Mouse (Mus musculus) heart, postnatal 14 days (tissue): Measurements from ENCODE around the gene Baiap2l2. TPM values are rescaled to one million over a fixed set of nuclear protein-coding genes. Genes with fewer than 3 reads are reported as not detected.
A peak's percentile ranks its signal among the peaks of the same experiment; 100 is the strongest.

Experiments used
- DNase-seq, 2 experiments: peaks; one replicate each; pipeline ENCODE4 v3.0.0; 2021 to 2022
- intact Hi-C: fragments of 180-260 bp; cut with DNase I; formaldehyde crosslinking; loops from one replicate; pipeline ENCODE4 v1.15.1; 2025
- total RNA-seq, 2 experiments: library from RNA; stranded (reverse); gene quantifications; 2 replicates each; pipeline ENCODE4 v1.2.3; 2021

Gene Baiap2l2
- total RNA-seq, 2 experiments from 2014 or later = 0.45 to 0.49 TPM

- peak; percentile 85 to 96 for DNase-seq
- intact Hi-C loops = loop anchor here (5.0 kb wide), 3 partner anchors 243 to 428 kb away; partner anchors contain the start of gene Dmc1
Observed at GRCm38 (mm10) chr15:79224685-79225084, 60.7 kb downstream of the Baiap2l2 start.

- intact Hi-C loops = loop anchor here (5.0 kb wide), 1 partner anchor 384 kb away; the partner anchor contains the start of gene Dmc1
- no peak for DNase-seq
Observed at GRCm38 (mm10) chr15:79223641-79224040, 61.7 kb downstream of the Baiap2l2 start.

GRCm38 (mm10) chr15:79219572-79219971 is 65.8 kb downstream of the Baiap2l2 start:
- no peak for DNase-seq
- intact Hi-C loops = no loop called here

- intact Hi-C loops = no loop called here
Observed at GRCm38 (mm10) chr15:79216191-79216590, 69.1 kb downstream of the Baiap2l2 start.

GRCm38 (mm10) chr15:79213591-79213990 is 71.7 kb downstream of the Baiap2l2 start:
- DNase-seq = no peak
- intact Hi-C loops = no loop called here

More at GRCm38 (mm10) chr15:79216191-79216590, 69.1 kb downstream of the Baiap2l2 start:
- no peak for DNase-seq

GRCm38 (mm10) chr15:79212750-79213446 is 72.4 kb downstream of the Baiap2l2 start:
- intact Hi-C loops = no loop called here
- no peak for DNase-seq

GRCm38 (mm10) chr15:79210357-79210756 is 75.0 kb downstream of the Baiap2l2 start:
- DNase-seq = no peak
- intact Hi-C loops = no loop called here

- intact Hi-C loops = no loop called here
- DNase-seq = peak; percentile 29
Observed at GRCm38 (mm10) chr15:79208758-79209439, 76.4 kb downstream of the Baiap2l2 start.

GRCm38 (mm10) chr15:79208211-79208610 is 77.1 kb downstream of the Baiap2l2 start:
- DNase-seq = no peak
- intact Hi-C loops = no loop called here

Other genes with a start within 250 kb of the Baiap2l2 start
- gene Galr3, start 243.7 kb downstream of the Baiap2l2 start, total RNA-seq = not detected
- 1 to 10 TPM; 8.7 to 9.4 TPM for gene Ankrd54, start 222.6 kb downstream of the Baiap2l2 start, total RNA-seq
- gene Eif3l, start 210.4 kb downstream of the Baiap2l2 start, total RNA-seq = 10 to 100 TPM; 73.8 to 81.1 TPM
- gene Micall1, start 176.6 kb downstream of the Baiap2l2 start, total RNA-seq = 10 to 100 TPM; 61.2 to 64.9 TPM
- 100 to 1,000 TPM; 111 to 116 TPM for gene Polr2f, start 144.5 kb downstream of the Baiap2l2 start, total RNA-seq
- gene 1700088E04Rik, start 144.3 kb downstream of the Baiap2l2 start, total RNA-seq = 1 to 10 TPM; 1.3 to 2.7 TPM
- gene Sox10, start 120.3 kb downstream of the Baiap2l2 start, total RNA-seq = 1 to 10 TPM; 1.6 to 1.8 TPM
- gene Pick1, start 56.4 kb downstream of the Baiap2l2 start, total RNA-seq = 10 to 100 TPM; 22.4 to 23.2 TPM
- gene Gm49486, start 56.1 kb downstream of the Baiap2l2 start, total RNA-seq = under 1 TPM; 0.76 to 0.98 TPM
- gene Slc16a8, start 30.8 kb downstream of the Baiap2l2 start, total RNA-seq = under 1 TPM; 0.19 to 0.29 TPM
- gene Pla2g6, start 42.9 kb upstream of the Baiap2l2 start, total RNA-seq = 10 to 100 TPM; 10.4 to 10.6 TPM
- 1 to 10 TPM; 6.2 to 6.9 TPM for gene Maff, start 61.1 kb upstream of the Baiap2l2 start, total RNA-seq
- 10 to 100 TPM; 52.8 to 55.6 TPM for gene Tmem184b, start 118.0 kb upstream of the Baiap2l2 start, total RNA-seq
- gene Csnk1e, start 170.0 kb upstream of the Baiap2l2 start, total RNA-seq = 10 to 100 TPM; 62.3 to 67.3 TPM
- gene Kcnj4, start 219.7 kb upstream of the Baiap2l2 start, total RNA-seq = under 1 TPM; 0.10 to 0.33 TPM
- gene Kdelr3, start 230.9 kb upstream of the Baiap2l2 start, total RNA-seq = 10 to 100 TPM; 13.0 to 13.5 TPM